ENCODE assay signal across 8 mouse cellular contexts in the genomic region with DNA sequence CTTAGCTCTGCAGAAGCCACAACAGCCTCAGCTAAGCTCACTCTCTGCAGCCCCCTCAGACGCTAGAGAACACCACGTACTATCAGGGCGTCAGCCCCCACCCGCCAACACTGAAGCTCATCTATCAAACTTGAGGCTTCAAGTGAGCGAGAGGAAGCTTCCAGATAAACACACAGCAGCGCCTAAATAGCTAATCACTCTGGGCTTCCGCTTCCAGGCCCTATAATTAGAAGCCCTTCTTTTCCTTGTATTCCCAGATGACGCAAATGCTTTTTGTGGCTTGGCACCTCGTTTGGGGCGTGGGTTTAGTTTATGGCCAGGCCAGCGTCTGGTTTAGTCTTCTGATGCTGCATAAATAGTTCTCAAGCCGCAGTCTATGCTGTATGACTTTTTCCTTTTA.
A peak's percentile ranks its signal among the peaks of the same experiment; 100 is the strongest.
DNase-seq lines count a peak whose midpoint lies in the region; ATAC-seq and TF ChIP-seq lines count a peak whose summit lies in the region.

No protein-coding gene starts in this region.

- WGBS in lung, embryonic 15.5 days: 14% methylated on average over 12 of the region's 12 CpGs
- 64% methylated on average over 12 of the region's 12 CpGs for WGBS in hindbrain, embryonic 10.5 days

- intact Hi-C loops in heart, postnatal 10 days (cut with DNase I): no loop called here

- H3K27ac ChIP-seq in embryonic fibroblast, embryonic 13.5 days (ENCODE audit: insufficient read depth, low read length): peak overlapping the region; percentile 43; the same call in 1 of the 2 replicates
- H3K27ac ChIP-seq in lung, embryonic 15.5 days: peak overlapping the region; percentile 94
- H3K27ac ChIP-seq in hindbrain, embryonic 10.5 days: no peak overlapping the region

- H3K27me3 ChIP-seq in lung, embryonic 15.5 days: no peaks in the 10 kb centered on the region
- H3K27me3 ChIP-seq in hindbrain, embryonic 10.5 days (ENCODE audit: insufficient read depth, poor library complexity, severe bottlenecking): no peaks in the 10 kb centered on the region

- no peaks in the 10 kb centered on the region for H3K36me3 ChIP-seq in lung, embryonic 15.5 days
- H3K36me3 ChIP-seq in hindbrain, embryonic 10.5 days: no peaks in the 10 kb centered on the region

- peaks cover 14% of the 10 kb centered on the region for H3K4me1 ChIP-seq in embryonic fibroblast, embryonic 13.5 days (ENCODE audit: control insufficient read depth, insufficient read depth, low read length)
- peaks cover 22% of the 10 kb centered on the region for H3K4me1 ChIP-seq in lung, embryonic 15.5 days
- H3K4me1 ChIP-seq in hindbrain, embryonic 10.5 days (replicated peaks): 0 out of 2 replicates have a peak, but pooled peaks cover 2% of the 10 kb centered on the region

- no peak overlapping the region for H3K4me2 ChIP-seq in lung, embryonic 15.5 days

- DNase-seq in cerebellum, adult 9-10 months: peak; percentile 5
- no peak for DNase-seq in cerebellum, adult 8-10 months
- DNase-seq in heart, postnatal 10 days: peak; percentile 86 to 90
- peak; percentile 78 for DNase-seq in layer of hippocampus, adult 9-11 months
- no peak for DNase-seq in adipocyte (ENCODE audit: low spot score)
- no peak for DNase-seq in hindbrain, embryonic 10.5 days (ENCODE audit: low spot score)

- no peak overlapping the region for H3K9ac ChIP-seq in lung, embryonic 15.5 days

- no peak for TF ChIP-seq CTCF in embryonic fibroblast, embryonic 13.5 days (IDR thresholded peaks at IDR 0.05; ENCODE audit: borderline replicate concordance, insufficient read depth, low read length)

- no peaks in the 10 kb centered on the region for H3K9me3 ChIP-seq in lung, embryonic 15.5 days
- no peaks in the 10 kb centered on the region for H3K9me3 ChIP-seq in hindbrain, embryonic 10.5 days

- TF ChIP-seq POLR2A in embryonic fibroblast, embryonic 13.5 days (IDR thresholded peaks at IDR 0.05; ENCODE audit: low read depth, low read length): no peak

- peak; percentile 96 for ATAC-seq in lung, embryonic 15.5 days (ENCODE audit: borderline replicate concordance, extremely low read depth, low FRiP score, low TSS enrichment)

- no peak overlapping the region for H3K4me3 ChIP-seq in embryonic fibroblast, embryonic 13.5 days (ENCODE audit: insufficient read depth, low read length)
- H3K4me3 ChIP-seq in lung, embryonic 15.5 days: no peak overlapping the region
- no peak overlapping the region for H3K4me3 ChIP-seq in hindbrain, embryonic 10.5 days

Comparison
In these comparisons a context has a peak if more than half of its experiments do, and no peak if none do; other contexts are left out.
1. DNase-seq: peak in cerebellum, adult 9-10 months (single experiment), heart, postnatal 10 days (2 of 2) and layer of hippocampus, adult 9-11 months (single experiment); none in cerebellum, adult 8-10 months (single experiment), adipocyte (single experiment) and hindbrain, embryonic 10.5 days (single experiment).